Mouse (Mus musculus) liver, adult 2 months (tissue): ENCODE results near the gene Fn3krp. TPM values are rescaled to one million over a fixed set of nuclear protein-coding genes. Genes with fewer than 3 reads are reported as not detected.
A peak's percentile ranks its signal among the peaks of the same experiment; 100 is the strongest.

Experiments
- DNase-seq: peaks from one replicate; pipeline ENCODE4 v3.0.0-alpha.2; 2011; ENCODE audit warnings: low read depth, low spot score; ENCODE audit errors: extremely low read depth
- H3K27ac ChIP-seq: fragments of 200-500 bp; replicated peaks from 2 replicates; pipeline ENCODE4 v1.5.1; 2012; ENCODE audit warnings: low read depth, mild to moderate bottlenecking, control low read depth, inconsistent platforms, low read length; ENCODE audit not compliant: insufficient read depth
- H3K27me3 ChIP-seq: fragments of 200-500 bp; 2 replicates; pipeline ENCODE4 v1.6.1; 2012; ENCODE audit warnings: mild to moderate bottlenecking, moderate library complexity, low read length, inconsistent platforms; ENCODE audit not compliant: control insufficient read depth, insufficient read depth
- H3K36me3 ChIP-seq: fragments of 200-500 bp; 2 replicates; pipeline ENCODE4 v1.6.1; 2012; ENCODE audit warnings: low read length, inconsistent platforms; ENCODE audit not compliant: control insufficient read depth, insufficient read depth
- H3K4me1 ChIP-seq: fragments of 200-500 bp; 2 replicates; pipeline ENCODE4 v1.6.1; 2011; ENCODE audit warnings: low read length; ENCODE audit not compliant: control insufficient read depth, insufficient read depth
- H3K4me3 ChIP-seq: fragments of 200-500 bp; 2 replicates; pipeline ENCODE4 v1.5.1; 2011; ENCODE audit warnings: low read depth, mild to moderate bottlenecking, control low read depth, low read length, moderate library complexity; ENCODE audit not compliant: insufficient read depth
- H3K79me2 ChIP-seq: fragments of 200-500 bp; 2 replicates; pipeline ENCODE4 v1.6.1; 2012; ENCODE audit warnings: inconsistent platforms, mild to moderate bottlenecking, low read length, moderate library complexity; ENCODE audit not compliant: control insufficient read depth, insufficient read depth
- H3K9ac ChIP-seq: fragments of 200-500 bp; 2 replicates; pipeline ENCODE4 v1.6.1; 2012; ENCODE audit warnings: low read depth, mild to moderate bottlenecking, control low read depth, inconsistent platforms, low read length
- CTCF ChIP-seq: fragments of 200-500 bp; IDR thresholded peaks from 2 replicates; pipeline ENCODE4 v1.5.1; 2011; ENCODE audit warnings: low read depth, low read length, control low read depth
- POLR2A ChIP-seq: fragments of 200-500 bp; IDR thresholded peaks from 2 replicates; pipeline ENCODE4 v1.6.1; 2011; ENCODE audit warnings: low read length, control low read depth; ENCODE audit not compliant: insufficient read depth; ENCODE audit errors: extremely low read depth
- WGBS: fragments of 180-500 bp; shearing (Covaris S2); methylation state at CpG from one replicate; pipeline ENCODE4 v1.1.7; 2018; 5-methylcytosine and 5-hydroxymethylcytosine counted together
- polyA plus RNA-seq: library from polyadenylated mRNA; depleted of rRNA; stranded (reverse); fragments of >200 nt; gene quantifications from 2 replicates; pipeline ENCODE4 v1.2.3, GENCODE M21; 2012
- total RNA-seq: library from RNA; depleted of rRNA; stranded (reverse); fragments of >200 nt; gene quantifications from 2 replicates; pipeline ENCODE4 v1.2.3, GENCODE M21; 2014

The Fn3krp gene
- total and polyA plus RNA-seq, 2 experiments = 5.5 to 12.7 TPM

DNA sequence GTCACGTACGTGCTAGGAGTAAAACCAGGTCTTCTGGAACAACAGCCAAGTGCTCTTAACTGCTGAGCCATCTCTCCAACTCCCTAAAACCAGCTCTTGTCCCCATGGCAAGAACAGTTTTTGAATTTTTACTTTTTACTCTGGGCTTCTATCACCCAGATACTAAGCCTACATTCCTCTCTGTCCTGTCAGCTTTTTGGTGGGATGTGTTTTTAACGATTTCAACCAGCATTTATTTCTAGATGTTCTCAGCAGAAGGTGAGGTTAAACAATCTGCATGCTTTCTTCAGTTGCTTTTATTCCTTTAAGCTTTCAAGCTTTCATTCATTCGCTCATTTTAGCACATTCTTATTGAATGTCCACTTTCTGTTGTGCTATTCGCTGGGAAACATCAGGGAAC is 3.2 kb upstream of the Fn3krp start:
- Histone ChIP-seq H3K27ac (no peak overlapping the region), H3K4me1 (peaks cover 8% of the 10 kb centered on the region; the same call in 1 of the 2 replicates), H3K9ac (no peak overlapping the region), H3K4me3 (no peak overlapping the region), H3K27me3 (no peaks in the 10 kb centered on the region), H3K79me2 (no peaks in the 10 kb centered on the region), H3K36me3 (no peaks in the 10 kb centered on the region)
- WGBS = 94% methylated on average over 5 of the region's 5 CpGs
- TF ChIP-seq POLR2A = no peak
- no peak for TF ChIP-seq CTCF
- DNase-seq = no peak

- WGBS = 68% methylated on average over 2 of the region's 2 CpGs
- Histone ChIP-seq H3K4me3 (no peak overlapping the region), H3K27ac (no peak overlapping the region), H3K4me1 (peaks cover 8% of the 10 kb centered on the region; the same call in 1 of the 2 replicates), H3K27me3 (no peaks in the 10 kb centered on the region), H3K79me2 (no peaks in the 10 kb centered on the region), H3K36me3 (no peaks in the 10 kb centered on the region), H3K9ac (no peak overlapping the region)
- no peak for TF ChIP-seq CTCF
- no peak for TF ChIP-seq POLR2A
- DNase-seq = no peak
Observed at GRCm38 (mm10) chr11:121418932-121419331, 2.3 kb upstream of the Fn3krp start.

DNA sequence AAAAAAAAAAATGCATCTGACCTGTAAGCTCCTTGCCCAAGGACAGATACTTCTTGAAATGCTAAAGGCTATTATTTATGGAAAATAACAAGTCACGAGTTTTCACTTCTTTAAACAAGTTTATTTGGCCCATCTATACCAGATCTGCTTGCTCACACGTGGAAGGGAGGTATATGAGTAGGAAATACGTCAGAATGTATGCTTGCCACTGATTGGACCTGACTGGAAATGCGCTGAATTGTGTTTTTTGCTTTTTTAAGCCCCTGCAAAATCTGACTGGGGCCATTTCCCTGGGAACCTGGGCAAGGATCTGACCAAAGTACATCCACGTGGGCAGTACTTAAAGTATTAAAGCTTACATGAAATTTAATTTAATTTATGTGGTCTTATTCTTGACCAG is 822 bp upstream of the Fn3krp start:
- Histone ChIP-seq H3K4me1 (peaks cover 8% of the 10 kb centered on the region; the same call in 1 of the 2 replicates), H3K79me2 (no peaks in the 10 kb centered on the region), H3K27me3 (no peaks in the 10 kb centered on the region), H3K9ac (no peak overlapping the region), H3K36me3 (no peaks in the 10 kb centered on the region), H3K4me3 (no peak overlapping the region), H3K27ac (no peak overlapping the region)
- no peak for TF ChIP-seq POLR2A
- no peak for TF ChIP-seq CTCF
- no peak for DNase-seq
- WGBS = 72% methylated on average over 5 of the region's 5 CpGs

DNA sequence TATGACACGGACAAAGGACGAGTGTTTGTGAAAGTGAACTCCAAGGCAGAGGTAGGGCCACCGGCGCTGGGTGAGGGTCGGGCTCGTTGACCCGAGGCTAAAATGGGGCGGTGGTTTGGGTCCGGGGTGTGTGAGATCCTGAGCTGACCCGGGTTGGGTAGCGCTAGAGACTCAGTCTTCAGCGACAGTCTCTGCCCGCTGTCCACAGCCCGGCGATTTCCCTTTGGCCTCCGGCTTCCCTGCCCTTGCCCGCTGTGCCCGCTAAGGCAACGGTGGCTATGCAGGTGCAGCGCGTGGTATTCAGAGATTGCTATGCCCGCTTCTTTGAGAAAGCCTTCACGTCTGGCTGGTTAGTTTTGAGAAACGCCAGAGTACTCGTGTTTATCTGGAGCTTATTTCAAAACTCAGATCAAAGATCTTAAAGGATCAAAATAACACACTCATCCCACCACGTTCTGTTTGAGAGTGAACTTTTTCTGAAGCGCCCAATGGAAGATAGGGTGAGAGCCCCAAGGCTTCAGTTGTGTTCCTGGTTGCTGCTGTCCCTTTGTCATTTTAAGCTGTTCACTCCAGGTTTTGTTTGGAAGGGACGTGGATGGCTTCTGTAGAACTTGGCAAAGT is 462 bp downstream of the Fn3krp start:
- no peaks in the 10 kb centered on the region for H3K27me3 ChIP-seq
- H3K36me3 ChIP-seq = no peaks in the 10 kb centered on the region; the same call in 1 of the 2 replicates
- H3K4me3 ChIP-seq = peak overlapping the region; percentile 76
- DNase-seq = peak; percentile 42
- no peaks in the 10 kb centered on the region for H3K79me2 ChIP-seq
- peaks cover 8% of the 10 kb centered on the region; the same call in 1 of the 2 replicates for H3K4me1 ChIP-seq
- H3K9ac ChIP-seq = peak overlapping the region; percentile 71
- under 1% methylated on average over 28 of the region's 28 CpGs for WGBS
- no peak for TF ChIP-seq POLR2A
- TF ChIP-seq CTCF = no peak
- H3K27ac ChIP-seq = peak overlapping the region; percentile 64

GRCm38 (mm10) chr11:121433397-121433796 is 12.2 kb downstream of the Fn3krp start:
- Histone ChIP-seq H3K4me1 (peaks cover 9% of the 10 kb centered on the region), H3K27me3 (no peaks in the 10 kb centered on the region), H3K36me3 (0 out of 2 replicates have a peak, but pooled peaks cover 2% of the 10 kb centered on the region), H3K79me2 (peaks cover 6% of the 10 kb centered on the region; the same call in 1 of the 2 replicates), H3K27ac (no peak overlapping the region), H3K4me3 (no peak overlapping the region), H3K9ac (no peak overlapping the region)
- TF ChIP-seq POLR2A = no peak
- TF ChIP-seq CTCF = no peak
- WGBS = 90% methylated on average over 4 of the region's 4 CpGs
- DNase-seq = no peak
